Mouse (Mus musculus): ENCODE measurements around the gene Plaur. TPM values are rescaled to one million over a fixed set of nuclear protein-coding genes. Genes with fewer than 3 reads are reported as not detected.
A peak's percentile ranks its signal among the peaks of the same experiment; 100 is the strongest.
"Not testable (repeated sequence)": the region's sequence is repeated elsewhere in the genome, so short reads cannot be mapped to it uniquely, and the experiment has no call there.

Gene Plaur
- polyA plus RNA-seq, 1 experiment = 38.0 TPM

DNA sequence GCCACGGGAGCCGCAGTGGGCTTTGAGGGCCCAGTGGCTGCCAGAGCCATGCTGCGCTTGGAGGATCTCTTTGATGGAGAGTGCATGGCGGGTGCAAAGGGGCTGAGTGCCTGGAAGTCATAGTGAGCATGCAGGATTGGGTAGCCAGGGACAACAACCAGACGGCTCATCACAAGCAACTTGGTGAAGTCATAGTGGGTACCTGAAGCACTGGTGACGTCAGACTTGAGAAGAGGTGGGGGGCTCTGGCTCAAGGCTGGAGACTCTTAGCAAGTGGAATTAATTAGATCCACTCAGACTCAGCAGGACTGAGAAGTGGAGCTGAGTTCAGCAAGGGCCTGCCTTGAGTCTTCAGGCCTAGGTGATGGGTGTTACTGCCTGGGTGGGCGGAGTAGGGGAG lies 50.1 kb downstream of the Plaur start, which contains the start of gene AC161166.1:
Gene AC161166.1, minus strand, starts transcription at position 101 of the 400 bp plus-strand sequence.
- H3K4me3 ChIP-seq (ENCODE audit: low read depth, low read length) = no peak within 1 kb of the TSS
- H3K36me3 ChIP-seq (ENCODE audit: control insufficient read depth, insufficient read depth, low read length, poor library complexity, severe bottlenecking) = no peaks in the 10 kb centered on the region
- H3K27me3 ChIP-seq (ENCODE audit: control insufficient read depth, insufficient read depth, low read length, poor library complexity, severe bottlenecking) = no peaks in the 10 kb centered on the region
- TF ChIP-seq POLR2A (IDR thresholded peaks at IDR 0.05; ENCODE audit: insufficient read depth, low read length) (no peak), CTCF (IDR thresholded peaks at IDR 0.05; ENCODE audit: low read depth, low read length) (no peak), EP300 (IDR thresholded peaks at IDR 0.05; ENCODE audit: insufficient read depth, low read depth, low read length) (no peak)
- no peaks in the 10 kb centered on the region for H3K9me3 ChIP-seq (replicated peaks; ENCODE audit: control insufficient read depth, insufficient read depth, low read length, poor library complexity, severe bottlenecking)
- no peak within 1 kb of the TSS for H3K9ac ChIP-seq (ENCODE audit: low read depth, poor library complexity, severe bottlenecking)
- H3K27ac ChIP-seq (ENCODE audit: insufficient read depth, low read length) = no peak within 1 kb of the TSS
- H3K4me1 ChIP-seq (ENCODE audit: control insufficient read depth, insufficient read depth, low read length) = peaks cover 5% of the 10 kb centered on the region

DNA sequence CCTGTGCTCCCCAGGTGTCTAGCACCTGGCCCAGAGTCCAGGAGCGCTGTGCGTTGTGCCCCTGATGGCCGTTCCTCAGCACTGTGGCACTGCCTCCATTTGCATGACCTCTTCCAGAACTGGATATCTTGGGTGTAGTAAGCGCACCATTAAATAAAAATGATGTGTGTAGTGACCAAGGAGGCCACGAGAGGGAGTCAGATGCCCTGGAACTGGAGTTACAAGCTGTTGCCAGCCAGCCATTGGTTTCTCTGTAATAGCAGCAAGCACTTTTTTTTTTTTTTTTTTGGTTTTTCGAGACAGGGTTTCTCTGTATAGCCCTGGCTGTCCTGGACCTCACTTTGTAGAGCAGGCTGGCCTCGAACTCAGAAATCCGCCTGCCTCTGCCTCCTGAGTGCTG lies 54.0 kb downstream of the Plaur start:
- not testable (repeated sequence) for H3K27ac ChIP-seq (ENCODE audit: insufficient read depth, low read length); H3K9ac ChIP-seq (ENCODE audit: low read depth, poor library complexity, severe bottlenecking); H3K27me3 ChIP-seq (ENCODE audit: control insufficient read depth, insufficient read depth, low read length, poor library complexity, severe bottlenecking); H3K36me3 ChIP-seq (ENCODE audit: control insufficient read depth, insufficient read depth, low read length, poor library complexity, severe bottlenecking); H3K9me3 ChIP-seq (replicated peaks; ENCODE audit: control insufficient read depth, insufficient read depth, low read length, poor library complexity, severe bottlenecking); H3K4me3 ChIP-seq (ENCODE audit: low read depth, low read length)
- peaks cover 14% of the 10 kb centered on the region for H3K4me1 ChIP-seq (ENCODE audit: control insufficient read depth, insufficient read depth, low read length)
- TF ChIP-seq CTCF (IDR thresholded peaks at IDR 0.05; ENCODE audit: low read depth, low read length) (peak; percentile 54), EP300 (IDR thresholded peaks at IDR 0.05; ENCODE audit: insufficient read depth, low read depth, low read length) (peak; percentile 5; the same call in 1 of the 2 replicates)

DNA sequence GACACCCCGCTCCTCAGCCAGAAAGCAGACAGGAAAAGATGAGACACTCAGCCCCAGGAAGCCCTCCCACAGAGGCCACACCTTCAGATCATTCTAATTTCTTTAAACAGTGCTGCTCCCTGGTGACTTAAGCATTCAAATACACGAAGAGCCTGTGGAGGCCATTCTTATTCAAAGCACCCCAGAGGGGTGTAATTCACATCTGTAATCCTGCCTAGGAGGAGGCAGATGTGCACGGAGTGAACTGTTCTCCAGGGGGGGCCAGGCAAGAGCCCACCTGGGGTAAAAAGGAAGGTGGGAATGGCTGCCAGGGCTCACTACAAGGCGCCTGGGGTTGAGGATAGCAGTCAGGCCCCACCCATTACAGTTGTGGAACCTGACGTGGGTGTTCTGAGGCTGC lies 54.8 kb downstream of the Plaur start:
- H3K4me1 ChIP-seq (ENCODE audit: control insufficient read depth, insufficient read depth, low read length) = peaks cover 14% of the 10 kb centered on the region
- H3K27me3 ChIP-seq (ENCODE audit: control insufficient read depth, insufficient read depth, low read length, poor library complexity, severe bottlenecking) = no peaks in the 10 kb centered on the region
- no peak overlapping the region for H3K9ac ChIP-seq (ENCODE audit: low read depth, poor library complexity, severe bottlenecking)
- TF ChIP-seq CTCF (IDR thresholded peaks at IDR 0.05; ENCODE audit: low read depth, low read length) (no peak), EP300 (IDR thresholded peaks at IDR 0.05; ENCODE audit: insufficient read depth, low read depth, low read length) (peak; percentile 66; the same call in 1 of the 2 replicates), POLR2A (IDR thresholded peaks at IDR 0.05; ENCODE audit: insufficient read depth, low read length) (no peak)
- H3K36me3 ChIP-seq (ENCODE audit: control insufficient read depth, insufficient read depth, low read length, poor library complexity, severe bottlenecking) = no peaks in the 10 kb centered on the region
- peak overlapping the region; percentile 55 for H3K27ac ChIP-seq (ENCODE audit: insufficient read depth, low read length)
- no peak overlapping the region for H3K4me3 ChIP-seq (ENCODE audit: low read depth, low read length)
- H3K9me3 ChIP-seq (replicated peaks; ENCODE audit: control insufficient read depth, insufficient read depth, low read length, poor library complexity, severe bottlenecking) = no peaks in the 10 kb centered on the region

DNA sequence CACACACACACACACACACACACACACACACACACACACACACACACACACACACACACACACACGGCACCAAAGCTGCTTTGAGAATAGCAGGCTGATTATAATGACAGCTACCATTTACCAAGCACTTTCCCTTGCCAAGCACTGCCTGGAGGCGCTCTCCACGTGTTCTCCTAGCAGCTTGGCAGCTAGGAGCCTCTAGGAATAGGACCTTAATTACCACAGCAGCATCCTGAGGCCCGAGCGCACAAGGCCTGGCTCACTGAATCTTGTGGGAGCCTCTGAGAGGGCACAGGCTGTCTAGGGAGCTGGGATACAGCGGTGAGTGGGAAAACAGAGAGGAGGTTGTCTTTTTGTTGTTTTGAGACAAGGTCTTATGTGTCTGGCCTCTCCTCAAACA lies 55.4 kb downstream of the Plaur start:
- H3K27me3 ChIP-seq (ENCODE audit: control insufficient read depth, insufficient read depth, low read length, poor library complexity, severe bottlenecking) = no peaks in the 10 kb centered on the region
- H3K4me3 ChIP-seq (ENCODE audit: low read depth, low read length) = no peak overlapping the region
- H3K27ac ChIP-seq (ENCODE audit: insufficient read depth, low read length) = peak overlapping the region; percentile 55
- no peaks in the 10 kb centered on the region for H3K36me3 ChIP-seq (ENCODE audit: control insufficient read depth, insufficient read depth, low read length, poor library complexity, severe bottlenecking)
- H3K9me3 ChIP-seq (replicated peaks; ENCODE audit: control insufficient read depth, insufficient read depth, low read length, poor library complexity, severe bottlenecking) = no peaks in the 10 kb centered on the region
- H3K9ac ChIP-seq (ENCODE audit: low read depth, poor library complexity, severe bottlenecking) = no peak overlapping the region
- peaks cover 14% of the 10 kb centered on the region for H3K4me1 ChIP-seq (ENCODE audit: control insufficient read depth, insufficient read depth, low read length)
- no peak for TF ChIP-seq CTCF (IDR thresholded peaks at IDR 0.05; ENCODE audit: low read depth, low read length)
- no peak for TF ChIP-seq POLR2A (IDR thresholded peaks at IDR 0.05; ENCODE audit: insufficient read depth, low read length)
- no peak for TF ChIP-seq EP300 (IDR thresholded peaks at IDR 0.05; ENCODE audit: insufficient read depth, low read depth, low read length)

DNA sequence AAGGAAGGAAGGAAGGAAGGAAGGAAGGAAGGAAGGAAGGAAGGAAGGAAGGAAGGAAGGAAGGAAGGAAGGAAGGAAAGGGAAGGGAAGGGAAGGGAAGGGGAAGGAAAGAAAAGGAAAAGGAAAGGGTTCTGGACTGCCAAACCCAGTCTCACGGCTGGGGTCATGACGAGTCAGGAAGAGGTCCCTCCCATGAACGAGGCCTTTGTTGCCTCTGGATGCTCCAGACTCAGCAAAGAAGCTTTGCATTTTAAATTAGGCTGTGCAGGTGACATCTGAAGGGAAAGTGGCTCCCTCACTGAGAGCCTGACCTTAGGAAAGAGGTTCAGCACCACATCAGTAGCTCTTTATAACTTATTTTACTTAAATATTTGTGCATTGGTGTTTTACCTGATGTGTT lies 56.8 kb downstream of the Plaur start:
- Histone ChIP-seq H3K4me1 (ENCODE audit: control insufficient read depth, insufficient read depth, low read length) (peaks cover 18% of the 10 kb centered on the region), H3K27ac (ENCODE audit: insufficient read depth, low read length) (no peak overlapping the region), H3K36me3 (ENCODE audit: control insufficient read depth, insufficient read depth, low read length, poor library complexity, severe bottlenecking) (no peaks in the 10 kb centered on the region), H3K9me3 (replicated peaks; ENCODE audit: control insufficient read depth, insufficient read depth, low read length, poor library complexity, severe bottlenecking) (no peaks in the 10 kb centered on the region), H3K4me3 (ENCODE audit: low read depth, low read length) (no peak overlapping the region), H3K27me3 (ENCODE audit: control insufficient read depth, insufficient read depth, low read length, poor library complexity, severe bottlenecking) (no peaks in the 10 kb centered on the region), H3K9ac (ENCODE audit: low read depth, poor library complexity, severe bottlenecking) (no peak overlapping the region)
- TF ChIP-seq POLR2A (IDR thresholded peaks at IDR 0.05; ENCODE audit: insufficient read depth, low read length) (no peak), EP300 (IDR thresholded peaks at IDR 0.05; ENCODE audit: insufficient read depth, low read depth, low read length) (peak; percentile 76; the same call in 1 of the 2 replicates), CTCF (IDR thresholded peaks at IDR 0.05; ENCODE audit: low read depth, low read length) (no peak)

DNA sequence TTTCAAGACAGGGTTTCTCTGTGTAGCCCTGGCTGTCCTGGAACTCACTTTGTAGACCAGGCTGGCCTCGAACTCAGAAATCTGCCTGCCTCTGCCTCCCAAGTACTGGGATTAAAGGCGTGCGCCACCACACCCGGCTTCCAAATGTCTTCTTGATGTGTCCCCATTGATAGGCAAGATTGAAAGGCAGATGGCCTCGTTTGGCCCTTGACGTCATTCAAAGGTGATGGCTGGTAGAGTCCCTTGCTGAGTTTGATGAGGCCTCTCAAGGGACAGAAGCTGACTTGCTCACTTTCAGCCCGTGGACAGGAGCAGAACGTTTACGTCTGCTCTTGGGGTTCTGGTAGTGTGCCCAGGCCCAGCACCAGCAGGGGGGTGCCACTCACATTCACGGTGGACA lies 57.8 kb downstream of the Plaur start:
- H3K27me3 ChIP-seq (ENCODE audit: control insufficient read depth, insufficient read depth, low read length, poor library complexity, severe bottlenecking); H3K4me3 ChIP-seq (ENCODE audit: low read depth, low read length); H3K36me3 ChIP-seq (ENCODE audit: control insufficient read depth, insufficient read depth, low read length, poor library complexity, severe bottlenecking); H3K9ac ChIP-seq (ENCODE audit: low read depth, poor library complexity, severe bottlenecking); H3K9me3 ChIP-seq (replicated peaks; ENCODE audit: control insufficient read depth, insufficient read depth, low read length, poor library complexity, severe bottlenecking); H3K27ac ChIP-seq (ENCODE audit: insufficient read depth, low read length): not testable (repeated sequence)
- peaks cover 18% of the 10 kb centered on the region for H3K4me1 ChIP-seq (ENCODE audit: control insufficient read depth, insufficient read depth, low read length)
